Mouse (Mus musculus) layer of hippocampus, postnatal 10 days (tissue): ENCODE data around the gene Tmem37. TPM values are rescaled to one million over a fixed set of nuclear protein-coding genes. Genes with fewer than 3 reads are reported as not detected.

Experiments
- DNase-seq, 2 experiments: peaks; one replicate each; pipeline ENCODE4 v3.0.0; 2021; ENCODE audit warnings: low spot score in 2 of 2
- total RNA-seq, 2 experiments: library from RNA; stranded (reverse); gene quantifications; 2 replicates each; pipeline ENCODE4 v1.2.3; 2021

Tmem37 gene
- total RNA-seq, 2 experiments from 2014 or later: 1.0 to 2.0 TPM

- DNase-seq: no peak
These were observed 13.2 kb downstream of the Tmem37 start for GRCm38 (mm10) chr1:120060687-120061086.

GRCm38 (mm10) chr1:120057674-120058430 lies 16.0 kb downstream of the Tmem37 start:
- no peak for DNase-seq

DNA sequence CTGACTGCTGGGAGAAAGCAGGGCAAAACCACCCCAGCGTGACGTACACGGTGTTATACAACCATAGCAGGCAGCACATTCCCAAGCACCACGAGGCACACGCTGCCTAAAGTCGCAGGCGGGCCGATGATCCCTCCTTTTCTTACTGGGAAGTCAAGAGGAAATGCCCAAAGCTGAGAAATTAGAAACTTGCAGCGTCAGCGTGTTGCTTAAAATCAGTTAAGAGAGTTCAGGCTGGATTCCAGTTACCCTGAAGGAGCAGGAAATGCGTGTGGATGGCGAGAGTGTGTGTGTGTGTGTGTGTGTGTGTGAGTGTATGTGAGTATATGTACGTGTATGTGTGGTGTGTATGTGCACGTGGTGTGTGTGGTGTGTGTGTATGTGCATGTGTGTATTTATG lies 16.8 kb downstream of the Tmem37 start:
- no peak for DNase-seq

DNA sequence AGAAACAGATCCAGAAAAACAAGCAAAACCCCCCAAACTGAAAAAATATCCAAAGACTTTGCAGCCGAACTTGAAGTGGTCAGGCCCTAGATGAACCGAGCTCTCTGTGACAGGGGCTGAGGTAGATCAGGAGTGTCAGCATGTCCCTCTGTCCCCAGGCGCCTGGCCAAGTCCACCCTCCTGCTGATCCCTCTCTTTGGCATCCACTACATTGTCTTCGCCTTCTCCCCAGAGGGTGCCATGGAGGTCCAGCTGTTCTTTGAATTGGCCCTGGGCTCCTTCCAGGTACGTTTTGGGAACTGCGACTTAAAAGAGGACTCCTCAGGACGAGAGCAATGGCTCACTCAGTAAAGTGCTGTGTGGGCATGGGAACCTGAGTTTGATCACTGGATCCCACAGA lies 17.6 kb downstream of the Tmem37 start:
- DNase-seq: no peak

- DNase-seq: no peak
These were observed 18.4 kb downstream of the Tmem37 start for GRCm38 (mm10) chr1:120055475-120055874.

GRCm38 (mm10) chr1:120054997-120055396 lies 18.9 kb downstream of the Tmem37 start:
- DNase-seq: no peak

- DNase-seq: no peak
These were observed 22.8 kb downstream of the Tmem37 start for GRCm38 (mm10) chr1:120051070-120051469.

DNA sequence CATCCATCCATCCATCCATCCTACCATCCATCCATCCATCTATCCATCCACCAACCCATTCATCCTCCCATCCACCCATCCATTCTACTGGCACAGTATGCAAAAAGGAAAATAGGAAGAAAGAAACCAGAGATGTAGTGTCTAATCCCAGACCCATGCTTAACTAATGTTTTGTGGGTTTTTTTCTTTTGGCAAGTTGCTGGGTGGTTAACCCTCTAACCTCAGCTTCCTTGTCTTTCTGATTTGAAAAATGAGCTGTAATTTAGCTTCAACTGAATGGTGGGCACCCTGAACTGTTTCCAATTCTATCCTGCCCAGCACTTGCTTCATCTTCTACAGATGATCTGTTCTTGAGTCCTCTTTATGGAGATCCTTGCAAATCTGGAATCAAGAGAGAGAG lies 26.5 kb downstream of the Tmem37 start:
- DNase-seq: no peak

GRCm38 (mm10) chr1:120044584-120044983 lies 29.3 kb downstream of the Tmem37 start:
- no peak for DNase-seq

DNA sequence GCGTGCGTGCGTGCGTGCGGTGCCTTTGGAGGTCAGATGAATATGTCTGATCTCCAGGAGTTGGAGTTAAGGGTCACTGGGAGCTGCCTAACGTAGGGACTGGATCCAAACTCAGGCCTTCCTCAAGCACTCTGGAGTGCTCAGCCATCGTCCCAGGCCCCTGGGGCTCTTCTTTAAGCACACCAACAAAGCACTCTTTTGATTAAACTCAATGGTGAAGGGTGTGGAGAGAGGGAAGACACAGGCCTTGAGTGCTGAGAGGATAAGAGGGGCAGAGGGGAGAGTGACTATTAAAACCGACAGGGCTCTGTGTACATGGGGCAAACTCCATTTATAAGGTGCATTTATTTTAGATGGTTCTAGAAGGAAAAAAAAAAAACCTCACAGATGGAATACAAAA lies 31.5 kb downstream of the Tmem37 start:
- no peak for DNase-seq

DNA sequence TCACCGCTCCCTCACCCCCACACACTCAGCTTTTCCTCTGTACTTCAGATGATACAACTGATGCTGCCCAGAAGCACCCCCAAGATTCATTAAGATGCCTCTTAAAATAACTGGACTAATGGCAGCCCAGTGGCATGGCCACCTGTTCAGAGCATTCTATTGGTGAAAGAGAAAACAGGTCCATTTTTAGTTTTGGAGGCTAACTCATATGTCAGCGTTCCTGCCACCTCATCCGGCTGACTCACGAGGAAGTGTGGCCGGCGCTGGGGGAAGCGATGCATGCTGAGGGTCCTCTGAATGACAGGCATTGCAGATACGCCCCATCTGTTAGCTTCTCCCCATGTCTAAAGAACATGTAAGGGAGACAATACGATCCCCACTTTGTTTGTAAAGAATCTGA lies 35.3 kb downstream of the Tmem37 start:
- DNase-seq: no peak

DNA sequence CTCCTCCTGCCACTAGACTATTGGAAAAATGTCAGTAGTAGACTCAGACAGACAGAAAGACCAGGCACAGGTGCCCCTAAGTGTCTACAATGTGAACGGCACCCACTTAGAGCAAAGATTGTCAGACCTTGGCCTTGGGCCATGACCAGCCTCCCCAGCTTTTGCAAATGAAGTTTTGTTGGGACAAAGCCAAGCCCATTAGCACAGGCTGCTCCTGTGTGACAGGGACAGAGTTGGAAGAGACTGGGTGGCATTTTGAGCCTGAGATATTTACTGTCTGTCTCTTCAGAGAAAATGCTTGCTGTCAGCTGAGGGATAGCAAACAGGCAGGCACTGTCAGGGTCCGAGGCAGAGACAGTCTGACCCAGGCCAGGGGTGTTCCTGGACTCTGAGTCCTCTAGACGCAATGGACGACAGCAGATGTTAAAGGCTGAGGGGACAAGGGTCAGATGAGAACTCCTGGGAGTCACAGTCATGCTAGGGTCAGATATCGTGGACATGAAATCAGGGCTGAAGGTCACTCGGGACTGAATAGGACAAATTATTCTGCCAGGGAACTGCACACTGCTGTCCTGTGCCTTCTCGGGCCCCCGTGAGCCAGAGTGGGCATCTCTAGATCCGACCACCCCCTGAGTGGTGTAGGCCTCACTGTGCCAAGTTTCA lies 36.7 kb downstream of the Tmem37 start:
- DNase-seq: peak; percentile 24 to 40

GRCm38 (mm10) chr1:120035456-120036034 lies 38.3 kb downstream of the Tmem37 start:
- no peak for DNase-seq

- DNase-seq: no peak
These were observed 39.1 kb downstream of the Tmem37 start for GRCm38 (mm10) chr1:120034793-120035192.

DNA sequence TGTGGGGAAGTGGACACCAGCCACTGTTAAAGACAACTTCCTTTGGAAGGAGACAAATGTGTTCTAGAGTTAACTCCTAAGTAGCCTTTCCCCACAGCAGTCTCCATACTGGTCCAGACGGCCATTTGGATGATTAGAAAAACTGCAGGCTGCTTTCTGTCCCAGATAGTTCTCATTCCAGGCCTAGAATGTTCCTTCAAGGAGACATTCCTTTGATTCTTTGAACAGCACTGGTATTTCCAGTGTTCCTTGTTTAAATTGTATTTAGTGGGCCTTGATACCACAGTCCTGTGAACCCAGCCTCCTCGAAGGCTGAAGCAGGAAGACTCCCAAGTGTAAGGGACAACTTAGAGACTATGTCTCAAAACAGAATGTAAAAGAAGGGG lies 40.4 kb downstream of the Tmem37 start:
- no peak for DNase-seq

DNA sequence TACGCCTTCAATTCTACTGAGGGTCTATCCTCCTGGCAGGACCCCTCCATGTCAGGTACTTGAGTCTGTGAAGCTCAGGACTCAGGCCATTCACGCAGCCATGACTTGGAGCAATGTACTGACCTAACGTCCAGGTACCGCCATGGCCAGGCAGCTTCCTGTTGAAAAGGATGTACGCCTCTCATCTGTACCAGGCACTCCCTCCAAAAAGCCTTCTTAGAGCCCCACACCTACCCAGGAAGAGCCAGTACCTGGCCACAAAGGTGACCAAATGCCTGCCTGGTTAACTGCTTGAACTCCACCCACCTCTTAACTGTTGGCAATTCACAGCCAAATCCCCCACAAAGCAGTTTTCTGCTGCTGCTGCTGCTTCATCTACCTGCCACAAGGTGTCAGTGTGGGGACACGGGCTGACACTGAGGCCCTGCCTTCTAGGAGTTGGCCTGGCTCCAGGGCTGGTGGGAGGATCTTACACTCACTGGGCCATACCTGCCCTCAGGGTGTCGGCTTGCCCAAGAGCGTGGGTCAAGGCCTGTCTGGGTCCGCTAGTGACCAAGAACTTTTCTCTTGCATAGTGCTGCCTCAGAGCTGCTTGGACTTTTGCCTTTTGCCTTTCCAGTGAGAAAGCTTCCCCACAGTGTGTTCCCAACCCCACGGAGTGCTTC lies 40.9 kb downstream of the Tmem37 start:
- peak; percentile 76 to 85 for DNase-seq

GRCm38 (mm10) chr1:120030474-120030873 lies 43.4 kb downstream of the Tmem37 start:
- no peak for DNase-seq

DNA sequence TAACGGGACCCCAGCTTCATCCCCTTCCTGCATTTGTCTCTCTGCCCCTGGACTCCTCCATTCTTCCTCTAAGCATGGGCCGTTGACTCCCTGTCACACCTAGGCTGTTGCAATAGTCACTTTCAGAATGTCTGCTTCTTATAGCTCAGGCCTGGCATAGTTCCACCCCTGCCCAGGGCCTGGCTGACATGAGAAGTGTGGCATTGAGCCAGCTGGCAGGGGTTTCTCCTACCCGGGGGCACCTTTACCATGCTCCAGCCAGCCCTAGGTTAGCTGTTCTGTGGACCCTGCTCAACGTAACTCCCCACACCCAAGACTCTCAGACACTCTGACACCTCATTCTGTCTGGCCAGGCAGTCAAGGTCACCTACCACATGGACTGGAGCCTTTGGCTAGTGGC lies 46.2 kb downstream of the Tmem37 start:
- no peak for DNase-seq

DNA sequence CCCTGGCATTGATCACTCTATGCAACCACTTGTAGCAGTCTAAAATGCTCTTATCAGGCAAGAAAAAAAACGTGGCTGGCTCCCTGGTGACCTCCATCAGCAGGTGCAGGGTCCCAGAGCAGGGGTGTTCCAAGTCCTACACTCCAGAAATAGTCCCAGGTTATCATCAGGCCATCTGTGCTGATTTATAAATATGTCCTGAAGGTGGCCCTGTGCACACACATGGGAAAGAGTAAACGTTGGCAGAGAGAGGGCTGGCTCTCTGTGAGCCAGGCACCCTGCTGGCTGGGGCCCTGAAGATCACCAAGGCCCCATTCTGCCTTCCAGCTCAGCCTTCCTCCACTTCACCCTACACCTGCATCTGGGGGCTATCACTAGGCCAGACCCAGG lies 48.8 kb downstream of the Tmem37 start:
- DNase-seq: no peak

GRCm38 (mm10) chr1:120024331-120025049 lies 49.4 kb downstream of the Tmem37 start:
- DNase-seq: no peak

DNA sequence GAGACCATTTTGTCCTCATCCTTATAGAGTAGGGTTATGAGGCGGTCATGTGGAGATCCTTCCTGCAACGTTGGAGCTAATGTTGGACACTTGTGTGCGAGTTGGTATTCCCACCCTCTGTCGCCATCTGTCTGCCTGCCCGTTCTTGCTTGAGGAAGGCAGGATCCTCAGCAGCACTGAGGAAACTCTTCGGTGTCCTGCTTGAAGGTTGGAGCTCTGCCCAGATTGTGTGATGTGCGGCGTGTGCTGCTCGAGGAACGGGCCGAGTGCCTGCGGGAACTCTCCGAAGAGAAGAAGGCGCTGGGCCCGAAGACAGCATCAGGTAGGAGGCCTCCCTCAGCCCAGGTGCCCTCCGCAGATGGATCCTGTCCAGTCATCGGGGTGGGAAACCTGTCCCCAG lies 51.9 kb downstream of the Tmem37 start:
- DNase-seq: no peak
